Mouse (Mus musculus) spleen, adult 12 weeks (tissue): ENCODE data around the gene Dcun1d4.
"Not testable (repeated sequence)": the region's sequence is repeated elsewhere in the genome, so short reads cannot be mapped to it uniquely, and the experiment has no call there.

Source experiments
- DNase-seq: peaks from one replicate; pipeline ENCODE4 v3.0.0; 2022; ENCODE audit warnings: low spot score

Gene Dcun1d4

GRCm38 (mm10) chr5:73547252-73547651 is 66.5 kb downstream of the Dcun1d4 start:
- DNase-seq, result no peak

GRCm38 (mm10) chr5:73548237-73548636 is 67.4 kb downstream of the Dcun1d4 start:
- DNase-seq, result no peak

GRCm38 (mm10) chr5:73548838-73549237 is 68.0 kb downstream of the Dcun1d4 start:
- DNase-seq, result no peak

- no peak for DNase-seq
Measured at GRCm38 (mm10) chr5:73551836-73552235, 71.0 kb downstream of the Dcun1d4 start.

- no peak for DNase-seq
Measured at GRCm38 (mm10) chr5:73553903-73554302, 73.1 kb downstream of the Dcun1d4 start.

- no peak for DNase-seq
Measured at GRCm38 (mm10) chr5:73555096-73555852, 74.5 kb downstream of the Dcun1d4 start.

GRCm38 (mm10) chr5:73556733-73557425 is 76.1 kb downstream of the Dcun1d4 start:
- DNase-seq, result no peak

- DNase-seq, result no peak
Measured at GRCm38 (mm10) chr5:73558756-73559155, 78.0 kb downstream of the Dcun1d4 start.

- DNase-seq, result no peak
Measured at GRCm38 (mm10) chr5:73564038-73564437, 83.2 kb downstream of the Dcun1d4 start.

GRCm38 (mm10) chr5:73566119-73566518 is 85.3 kb downstream of the Dcun1d4 start:
- no peak for DNase-seq

GRCm38 (mm10) chr5:73566892-73567291 is 86.1 kb downstream of the Dcun1d4 start:
- DNase-seq, result no peak

- no peak for DNase-seq
Measured at GRCm38 (mm10) chr5:73569181-73569580, 88.4 kb downstream of the Dcun1d4 start.

GRCm38 (mm10) chr5:73571395-73572156 is 90.8 kb downstream of the Dcun1d4 start:
- no peak for DNase-seq

- no peak for DNase-seq
Measured at GRCm38 (mm10) chr5:73572846-73573245, 92.0 kb downstream of the Dcun1d4 start.

- no peak for DNase-seq
Measured at GRCm38 (mm10) chr5:73573789-73574188, 93.0 kb downstream of the Dcun1d4 start.

GRCm38 (mm10) chr5:73574616-73575015 is 93.8 kb downstream of the Dcun1d4 start:
- DNase-seq, result no peak

GRCm38 (mm10) chr5:73576708-73577107 is 95.9 kb downstream of the Dcun1d4 start:
- no peak for DNase-seq

- DNase-seq, result no peak
Measured at GRCm38 (mm10) chr5:73578131-73578530, 97.3 kb downstream of the Dcun1d4 start.

GRCm38 (mm10) chr5:73584011-73584410 is 103.2 kb downstream of the Dcun1d4 start:
- not testable (repeated sequence) for DNase-seq

- DNase-seq, result no peak
Measured at GRCm38 (mm10) chr5:73585212-73586115, 104.7 kb downstream of the Dcun1d4 start.

- DNase-seq, result no peak
Measured at GRCm38 (mm10) chr5:73586597-73586996, 105.8 kb downstream of the Dcun1d4 start.

GRCm38 (mm10) chr5:73587119-73587518 is 106.3 kb downstream of the Dcun1d4 start:
- no peak for DNase-seq
